Mouse (Mus musculus) heart, adult 2 months (tissue): Measurements from ENCODE around the gene Gm31371.
"Not testable (repeated sequence)": the region's sequence is repeated elsewhere in the genome, so short reads cannot be mapped to it uniquely, and the experiment has no call there.

Experiments
- CTCF ChIP-seq: fragments of 200-600 bp; IDR thresholded peaks from 2 replicates; pipeline ENCODE4 v1.8.1; 2022; ENCODE audit warnings: antibody characterized with exemption, mild to moderate bottlenecking, moderate library complexity
- EP300 ChIP-seq: fragments of 200-500 bp; IDR thresholded peaks from 2 replicates; pipeline ENCODE4 v1.6.1; 2011; ENCODE audit warnings: low read depth, low read length, control low read depth; ENCODE audit not compliant: insufficient read depth

- not testable (repeated sequence) for TF ChIP-seq EP300, CTCF
Observed at GRCm38 (mm10) chr8:19935541-19936030, 32.4 kb downstream of the Gm31371 start.
